Mouse (Mus musculus) layer of hippocampus, postnatal 25 days (tissue): ENCODE data around the gene Zg16. TPM values are rescaled to one million over a fixed set of nuclear protein-coding genes. Genes with fewer than 3 reads are reported as not detected.

ENCODE experiments used
- DNase-seq, 2 experiments: peaks; one replicate each; pipeline ENCODE4 v3.0.0; 2022; ENCODE audit warnings: mixed read lengths in 2 of 2, low spot score in 1 of 2; ENCODE audit errors: extremely low spot score in 1 of 2
- microRNA-seq, 2 experiments: library from miRNA; unstranded; fragments of <30 nt; microRNA quantifications; one replicate each; pipeline ENCODE4 v1.2.0; 2021
- total RNA-seq, 2 experiments: library from RNA; stranded (reverse); gene quantifications; 2 replicates each; pipeline ENCODE4 v1.2.3; 2021

The Zg16 gene
- total RNA-seq, 2 experiments from 2014 or later, result not detected

- DNase-seq, result no peak
Measured at GRCm38 (mm10) chr7:127011051-127011450, 76.1 kb downstream of the Zg16 start.

GRCm38 (mm10) chr7:127009307-127010085 lies 77.6 kb downstream of the Zg16 start:
- no peak for DNase-seq

- DNase-seq, result peak; percentile 64 to 67
Measured at GRCm38 (mm10) chr7:127008239-127009019, 78.7 kb downstream of the Zg16 start.

GRCm38 (mm10) chr7:127007313-127008024 lies 79.7 kb downstream of the Zg16 start:
- no peak for DNase-seq

- DNase-seq, result no peak
Measured at GRCm38 (mm10) chr7:127004122-127004875, 82.8 kb downstream of the Zg16 start.

GRCm38 (mm10) chr7:127003620-127004019 lies 83.5 kb downstream of the Zg16 start:
- no peak for DNase-seq

Small RNAs within 50 kb of the gene (microRNA-seq; reads per million reads assigned to microRNA genes)
- gene Gm44343, result 0 to 0.37 reads per million in 2 experiments

Other genes starting within 250 kb of the Zg16 start
- gene Doc2a, start 239.9 kb downstream of the Zg16 start, total RNA-seq, result 10 to 100 TPM; 15.6 to 16.2 TPM
- gene Hirip3, start 225.4 kb downstream of the Zg16 start, total RNA-seq, result 10 to 100 TPM; 19.5 to 31.1 TPM
- 10 to 100 TPM; 50.7 to 51.7 TPM for gene Ino80e, start 225.0 kb downstream of the Zg16 start, total RNA-seq
- 100 to 1,000 TPM; 150 to 163 TPM for gene Taok2, start 202.6 kb downstream of the Zg16 start, total RNA-seq
- gene Tmem219, start 164.4 kb downstream of the Zg16 start, total RNA-seq, result 10 to 100 TPM; 20.2 to 25.5 TPM
- 100 to 1,000 TPM; 150 to 160 TPM for gene Kctd13, start 158.4 kb downstream of the Zg16 start, total RNA-seq
- 10 to 100 TPM; 33.4 to 36.6 TPM for gene Asphd1, start 137.7 kb downstream of the Zg16 start, total RNA-seq
- gene Sez6l2, start 136.8 kb downstream of the Zg16 start, total RNA-seq, result 100 to 1,000 TPM; 411 to 438 TPM
- 100 to 1,000 TPM; 157 to 177 TPM for gene Cdipt, start 111.4 kb downstream of the Zg16 start, total RNA-seq
- not detected for gene Cdiptos, start 111.2 kb downstream of the Zg16 start, total RNA-seq
- 1 to 10 TPM; 7.0 to 7.4 TPM for gene Mvp, start 72.7 kb downstream of the Zg16 start, total RNA-seq
- gene Pagr1b, start 70.8 kb downstream of the Zg16 start, total RNA-seq, result not detected
- gene Pagr1a, start 70.0 kb downstream of the Zg16 start, total RNA-seq, result 10 to 100 TPM; 20.5 to 27.7 TPM
- 10 to 100 TPM; 51.0 to 57.8 TPM for gene Gm42742, start 66.2 kb downstream of the Zg16 start, total RNA-seq
- 100 to 1,000 TPM; 226 to 235 TPM for gene Prrt2, start 66.1 kb downstream of the Zg16 start, total RNA-seq
- 100 to 1,000 TPM; 272 to 282 TPM for gene Maz, start 60.3 kb downstream of the Zg16 start, total RNA-seq
- 1 to 10 TPM; 6.7 to 8.7 TPM for gene Kif22, start 44.9 kb downstream of the Zg16 start, total RNA-seq
- 1 to 10 TPM; 1.2 to 1.5 TPM for gene AI467606, start 4.0 kb upstream of the Zg16 start, total RNA-seq
- under 1 TPM; 0.30 to 0.35 TPM for gene Qprt, start 34.9 kb upstream of the Zg16 start, total RNA-seq
- under 1 TPM; 0.28 to 0.42 TPM for gene Spn, start 50.5 kb upstream of the Zg16 start, total RNA-seq
- gene Cd2bp2, start 108.7 kb upstream of the Zg16 start, total RNA-seq, result 10 to 100 TPM; 92.1 to 95.7 TPM
- 10 to 100 TPM; 97.2 to 99.9 TPM for gene Tbc1d10b, start 121.1 kb upstream of the Zg16 start, total RNA-seq
- 1 to 10 TPM in 1 of 2 experiments, under 1 TPM in 1; 0.96 to 2.9 TPM for gene Mylpf, start 121.6 kb upstream of the Zg16 start, total RNA-seq
- 10 to 100 TPM; 18.0 to 20.6 TPM for gene Zfp553, start 145.7 kb upstream of the Zg16 start, total RNA-seq
- 1 to 10 TPM; 4.0 to 4.2 TPM for gene Sept1, start 145.8 kb upstream of the Zg16 start, total RNA-seq
- 10 to 100 TPM; 67.4 to 73.4 TPM for gene Zfp771, start 156.9 kb upstream of the Zg16 start, total RNA-seq
- gene Dctpp1, start 173.4 kb upstream of the Zg16 start, total RNA-seq, result 10 to 100 TPM; 21.7 to 27.7 TPM
- gene Sephs2, start 186.7 kb upstream of the Zg16 start, total RNA-seq, result 10 to 100 TPM; 43.0 to 43.8 TPM
- gene Itgal, start 208.9 kb upstream of the Zg16 start, total RNA-seq, result under 1 TPM; 0.20 to 0.26 TPM